ENCODE assay signal across 9 mouse cellular contexts in the genomic region with DNA sequence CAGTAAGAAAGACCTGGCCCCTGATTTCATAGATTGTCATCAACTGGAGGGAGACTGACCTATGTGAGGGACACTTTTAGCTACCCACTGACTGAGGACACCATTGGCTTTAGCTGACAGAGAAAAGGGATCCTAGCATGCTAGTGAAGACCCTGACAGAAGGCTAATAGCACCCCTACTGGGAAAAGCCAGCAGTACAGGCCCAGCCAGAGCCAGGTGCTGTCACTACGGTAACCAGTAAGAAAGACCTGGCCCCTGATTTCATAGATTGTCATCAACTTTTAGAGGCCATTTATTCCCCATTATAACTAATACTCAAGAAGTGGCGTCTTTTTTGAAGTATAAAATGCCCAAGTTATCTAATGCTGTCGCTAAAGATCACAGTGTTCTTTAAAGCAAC.
DNase-seq lines count a peak whose midpoint lies in the region; ATAC-seq and TF ChIP-seq lines count a peak whose summit lies in the region.
"Had no signal": no experiment of that assay in that cellular context is flagged by ENCODE, and none has a peak within 500 bp of the region (broad histone marks: within the 10 kb centered on the region; RNA-seq: fewer than 3 reads in every experiment).

No protein-coding gene starts in this region.

- no peak overlapping the region for H3K27ac ChIP-seq in cerebellum, adult 2 months (ENCODE audit: insufficient read depth, low read length)
- no peak overlapping the region for H3K27ac ChIP-seq in liver, embryonic 12.5 days
- H3K27ac ChIP-seq in liver, embryonic 14.5 days: no peak overlapping the region
- H3K27ac ChIP-seq in stomach, postnatal 0 days (replicated peaks): no peak overlapping the region

- no peaks in the 10 kb centered on the region; the same call in 1 of the 2 replicates for H3K4me1 ChIP-seq in cerebellum, adult 2 months (ENCODE audit: control insufficient read depth, insufficient read depth, low read length)
- 0 out of 2 replicates have a peak, but pooled peaks cover 9% of the 10 kb centered on the region for H3K4me1 ChIP-seq in liver, embryonic 12.5 days
- H3K4me1 ChIP-seq in liver, embryonic 14.5 days (replicated peaks; ENCODE audit: control insufficient read depth in 2 of 2, insufficient read depth in 2 of 2, low read length in 1 of 2): peaks cover 0 to 4% of the 10 kb centered on the region in 2 experiments; a peak in 1 of 4 replicates
- no peaks in the 10 kb centered on the region for H3K4me1 ChIP-seq in stomach, postnatal 0 days (replicated peaks; ENCODE audit: control insufficient read depth, insufficient read depth)

- H3K4me3 ChIP-seq in cerebellum, adult 2 months (replicated peaks; ENCODE audit: insufficient read depth, low read depth, low read length): no peak overlapping the region
- no peak overlapping the region for H3K4me3 ChIP-seq in liver, embryonic 12.5 days
- H3K4me3 ChIP-seq in liver, embryonic 14.5 days (ENCODE audit: insufficient read depth in 1 of 2, low read depth in 2 of 2, low read length in 2 of 2): no peak overlapping the region
- H3K4me3 ChIP-seq in stomach, postnatal 0 days (ENCODE audit: low read depth, low read length): no peak overlapping the region

- TF ChIP-seq CTCF in cerebellum, adult 2 months (IDR thresholded peaks at IDR 0.05; ENCODE audit: borderline replicate concordance, insufficient read depth, low read depth, low read length): no peak
- peak; percentile 58 for TF ChIP-seq CTCF in liver, embryonic 14.5 days (IDR thresholded peaks at IDR 0.05; ENCODE audit: low read depth)
- TF ChIP-seq CTCF in stomach, postnatal 0 days (IDR thresholded peaks at IDR 0.05; ENCODE audit: low read depth): peak; percentile 61

- H3K36me3 ChIP-seq in liver, embryonic 12.5 days: no peaks in the 10 kb centered on the region
- no peaks in the 10 kb centered on the region for H3K36me3 ChIP-seq in liver, embryonic 14.5 days (replicated peaks; ENCODE audit: control insufficient read depth, insufficient read depth, low read depth)
- H3K36me3 ChIP-seq in stomach, postnatal 0 days (ENCODE audit: control insufficient read depth, insufficient read depth, low read length): no peaks in the 10 kb centered on the region

- no peak overlapping the region for H3K9ac ChIP-seq in liver, embryonic 12.5 days
- no peak overlapping the region for H3K9ac ChIP-seq in liver, embryonic 14.5 days (replicated peaks)
- no peak overlapping the region for H3K9ac ChIP-seq in stomach, postnatal 0 days (ENCODE audit: low read length)

- ATAC-seq in liver, embryonic 12.5 days: no peak
- no peak for ATAC-seq in liver, embryonic 14.5 days (ENCODE audit: insufficient read depth)
- ATAC-seq in stomach, postnatal 0 days (ENCODE audit: low FRiP score, low TSS enrichment): 0 out of 2 replicates have a peak, but pooled peaks have one; percentile 41

- H3K27me3 ChIP-seq in cerebellum, adult 2 months (ENCODE audit: control insufficient read depth, insufficient read depth, low read length): no peaks in the 10 kb centered on the region; the same call in 1 of the 2 replicates
- H3K27me3 ChIP-seq in liver, embryonic 12.5 days (replicated peaks): no peaks in the 10 kb centered on the region
- no peaks in the 10 kb centered on the region for H3K27me3 ChIP-seq in liver, embryonic 14.5 days (ENCODE audit: control insufficient read depth, insufficient read depth, low read length)
- H3K27me3 ChIP-seq in stomach, postnatal 0 days (ENCODE audit: control insufficient read depth, insufficient read depth, low read length): no peaks in the 10 kb centered on the region

- WGBS in cerebellum, adult 2 months: 64% methylated on average over 3 of the region's 3 CpGs
- 51% methylated on average over 3 of the region's 3 CpGs for WGBS in liver, embryonic 12.5 days (ENCODE audit: insufficient replicate concordance)
- WGBS in liver, embryonic 14.5 days (ENCODE audit: insufficient replicate concordance): 48% methylated on average over 3 of the region's 3 CpGs
- 47% methylated on average over 3 of the region's 3 CpGs for WGBS in stomach, postnatal 0 days

- TF ChIP-seq POLR2A in cerebellum, adult 2 months (IDR thresholded peaks at IDR 0.05; ENCODE audit: borderline replicate concordance, insufficient read depth, low read length): no peak

- peak; percentile 44 to 51 for DNase-seq in cerebellum, postnatal 14 days
- DNase-seq in cerebellum, adult 2 months: no peak
- DNase-seq in liver: peak; percentile 40
- DNase-seq in liver, embryonic 14.5 days (ENCODE audit: low read depth in 3 of 3, low spot score in 3 of 3): no peak
- no peak for DNase-seq in stomach, postnatal 0 days (ENCODE audit: low spot score)
- no peak for DNase-seq in adrenal gland, adult 18-20 months (ENCODE audit: low spot score in 2 of 2)
- DNase-seq in adrenal gland, postnatal 14 days: no peak
- DNase-seq: cerebellum, adult 8-10 months had no signal

- H3K9me3 ChIP-seq in liver, embryonic 12.5 days (replicated peaks): no peaks in the 10 kb centered on the region
- no peaks in the 10 kb centered on the region for H3K9me3 ChIP-seq in liver, embryonic 14.5 days (ENCODE audit: control insufficient read depth, low read length)
- no peaks in the 10 kb centered on the region for H3K9me3 ChIP-seq in stomach, postnatal 0 days (ENCODE audit: control insufficient read depth, low read length)

- no peak overlapping the region for H3K4me2 ChIP-seq in liver, embryonic 12.5 days
- H3K4me2 ChIP-seq in liver, embryonic 14.5 days (ENCODE audit: low read depth): no peak overlapping the region
- H3K4me2 ChIP-seq in stomach, postnatal 0 days (replicated peaks; ENCODE audit: low read depth): no peak overlapping the region

- TF ChIP-seq EP300 in liver, embryonic 14.5 days (IDR thresholded peaks at IDR 0.05; ENCODE audit: low read depth): no peak
- TF ChIP-seq EP300 in stomach, postnatal 0 days (optimal IDR thresholded peaks at IDR 0.05): no peak

Comparison
In these comparisons a context has a peak if more than half of its experiments do, and no peak if none do; other contexts are left out.
1. DNase-seq: peak in cerebellum, postnatal 14 days (2 of 2) and liver (single experiment); none in cerebellum, adult 2 months (0 of 2), liver, embryonic 14.5 days (0 of 3), stomach, postnatal 0 days (single experiment), adrenal gland, adult 18-20 months (0 of 2) and adrenal gland, postnatal 14 days (single experiment).